Mouse (Mus musculus) liver, adult (tissue): ENCODE data around the gene Slc16a3.

ENCODE experiments used
- GATA4 ChIP-seq: IDR thresholded peaks from 2 replicates; pipeline ENCODE4 v1.6.1; 2014; ENCODE audit warnings: mild to moderate bottlenecking, low read length; ENCODE audit not compliant: insufficient replicate concordance

The Slc16a3 gene

DNA sequence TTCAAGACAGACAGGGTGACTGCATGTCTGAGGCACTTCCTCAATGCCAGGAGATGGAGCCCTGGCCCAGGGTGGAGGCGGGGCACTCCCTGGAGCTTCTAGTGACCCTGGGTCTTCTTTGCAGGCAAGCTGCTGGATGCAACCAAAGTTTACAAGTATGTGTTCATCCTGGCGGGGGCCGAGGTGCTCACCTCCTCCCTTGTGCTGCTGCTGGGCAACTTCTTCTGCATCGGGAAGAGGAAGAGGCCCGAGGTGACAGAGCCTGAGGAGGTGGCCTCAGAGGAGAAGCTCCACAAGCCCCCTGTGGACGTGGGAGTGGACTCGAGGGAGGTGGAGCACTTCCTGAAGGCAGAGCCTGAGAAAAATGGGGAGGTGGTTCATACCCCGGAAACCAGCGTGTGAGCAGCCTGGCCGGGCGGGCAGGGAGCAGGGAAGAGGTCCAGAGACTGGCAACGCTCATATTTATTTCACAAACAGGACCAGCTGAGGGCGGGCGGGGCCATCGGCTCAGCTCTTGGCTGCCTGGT lies 9.5 kb downstream of the Slc16a3 start:
- no peak for TF ChIP-seq GATA4

- TF ChIP-seq GATA4, result no peak
These were observed 10.8 kb downstream of the Slc16a3 start for GRCm38 (mm10) chr11:120959066-120959465.

GRCm38 (mm10) chr11:120959564-120959963 lies 11.3 kb downstream of the Slc16a3 start:
- TF ChIP-seq GATA4, result no peak

DNA sequence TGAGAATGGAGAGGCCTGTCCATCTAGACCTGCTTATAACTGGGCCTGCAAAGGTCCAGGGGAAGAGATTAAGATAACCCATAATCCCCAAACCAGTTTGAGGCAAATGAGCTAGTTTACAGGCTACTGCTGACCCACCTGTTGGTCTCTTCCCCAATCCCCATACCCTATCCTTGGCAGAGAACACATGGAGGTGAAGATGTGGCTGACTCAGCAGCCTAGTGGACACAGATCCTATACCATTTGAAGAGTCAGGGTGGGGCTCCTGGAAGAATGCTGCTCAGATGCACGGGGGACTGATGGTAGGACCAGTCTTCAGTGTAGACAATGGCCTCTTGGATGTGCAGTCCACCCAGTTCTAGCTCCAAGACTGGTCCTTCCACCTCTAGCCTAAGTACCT lies 12.0 kb downstream of the Slc16a3 start:
- no peak for TF ChIP-seq GATA4

GRCm38 (mm10) chr11:120961594-120961993 lies 13.3 kb downstream of the Slc16a3 start:
- no peak for TF ChIP-seq GATA4

GRCm38 (mm10) chr11:120962050-120962771 lies 13.9 kb downstream of the Slc16a3 start:
- no peak for TF ChIP-seq GATA4

DNA sequence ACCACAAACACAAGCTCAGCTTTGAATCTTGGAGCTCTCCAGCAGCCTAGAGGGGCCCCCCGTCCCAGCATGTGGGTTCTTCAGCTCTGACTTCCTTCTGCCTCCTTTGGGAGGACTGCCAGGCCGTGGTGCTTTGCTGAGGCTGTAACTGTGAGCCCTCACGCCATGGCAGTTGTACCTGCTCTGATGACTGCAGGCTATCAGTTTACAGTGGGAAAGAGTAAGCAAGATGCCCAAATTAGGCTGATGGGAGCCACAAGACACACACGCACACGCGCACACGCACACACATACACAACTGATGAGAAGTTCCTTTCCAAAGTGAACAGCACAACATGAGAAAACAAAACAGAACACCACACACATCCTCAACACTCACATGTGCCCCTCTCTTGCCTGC lies 14.6 kb downstream of the Slc16a3 start:
- no peak for TF ChIP-seq GATA4

DNA sequence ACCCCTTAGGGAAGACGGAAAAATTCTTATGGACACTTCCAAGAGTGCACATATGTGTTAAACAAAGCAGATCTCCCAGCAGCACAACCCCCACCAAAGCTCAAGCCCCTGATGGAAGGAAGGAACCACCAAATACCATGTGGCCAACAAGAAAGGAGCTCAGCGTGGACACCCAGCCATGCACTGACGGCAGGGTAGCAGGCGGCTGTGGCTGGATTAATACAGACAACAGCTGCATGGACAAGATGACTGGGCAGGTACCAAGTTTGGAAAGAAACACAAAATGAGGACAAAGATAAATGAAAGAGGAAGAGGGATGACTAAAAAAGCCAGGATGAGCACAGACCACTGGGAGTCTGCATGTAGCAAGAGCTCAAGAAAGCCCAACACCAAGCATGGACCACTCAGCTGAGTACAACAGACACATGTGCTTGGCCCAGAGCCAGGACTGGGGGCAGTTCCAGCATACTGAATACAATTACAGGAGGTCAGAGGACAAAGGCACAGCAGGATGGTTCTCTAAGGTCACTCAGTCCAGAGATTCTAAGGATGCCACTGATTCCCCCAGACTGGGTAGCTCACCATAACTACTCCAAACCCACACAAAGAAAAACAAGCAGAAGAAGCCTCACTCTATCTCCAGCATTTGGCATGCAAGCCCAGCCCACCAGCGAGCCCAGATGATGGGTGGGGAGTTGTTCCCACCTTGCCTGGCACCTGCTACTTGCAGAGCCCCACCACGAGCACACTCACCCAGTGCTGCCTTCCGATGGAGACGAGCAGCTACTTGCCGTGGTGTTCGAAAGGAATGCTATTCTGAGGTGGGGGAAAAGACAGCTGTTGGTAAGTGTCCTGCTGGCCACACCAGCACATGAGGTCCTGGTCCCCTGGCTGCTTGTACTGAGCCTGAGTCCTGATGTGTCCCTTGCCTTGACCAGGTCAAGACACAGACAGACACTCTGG lies 16.2 kb downstream of the Slc16a3 start:
- TF ChIP-seq GATA4, result no peak

DNA sequence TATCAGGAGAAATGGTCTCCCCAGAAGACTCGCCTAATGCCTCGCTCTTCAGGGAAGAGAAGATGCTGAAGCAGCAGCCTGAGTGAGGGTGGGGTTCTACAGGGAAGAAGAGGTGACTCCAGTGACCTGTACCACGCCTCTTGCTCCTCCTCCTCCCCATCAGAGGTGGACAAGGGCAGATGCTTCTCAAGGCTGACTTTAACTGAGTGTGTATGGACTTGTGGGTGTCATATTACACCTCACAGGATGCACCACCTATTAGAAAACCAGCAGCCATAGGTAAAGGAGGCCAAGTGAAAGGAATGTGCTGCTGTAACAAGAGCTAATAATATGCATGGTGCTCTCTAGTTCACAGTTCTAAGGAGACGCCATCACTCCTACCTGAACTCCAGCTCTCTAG lies 17.3 kb downstream of the Slc16a3 start:
- no peak for TF ChIP-seq GATA4

DNA sequence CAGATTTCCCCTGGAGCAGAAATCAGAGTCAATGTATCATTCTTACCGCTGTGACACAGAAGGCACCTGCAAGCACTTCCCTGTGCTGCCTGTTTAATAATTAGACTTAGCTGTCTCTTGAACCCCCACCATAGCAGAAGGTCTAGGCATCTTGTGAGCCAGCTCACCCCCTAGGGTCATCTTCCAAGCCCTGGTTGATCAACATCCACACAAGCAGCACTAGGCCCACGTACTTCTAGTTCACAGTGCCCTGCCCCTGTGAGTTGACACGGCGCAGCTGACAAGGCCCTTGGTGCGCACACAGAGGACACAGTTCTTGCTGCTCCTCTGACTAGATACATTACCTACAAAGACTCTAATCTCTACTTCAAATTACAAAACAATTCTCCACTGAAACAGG lies 21.5 kb downstream of the Slc16a3 start:
- TF ChIP-seq GATA4, result no peak

DNA sequence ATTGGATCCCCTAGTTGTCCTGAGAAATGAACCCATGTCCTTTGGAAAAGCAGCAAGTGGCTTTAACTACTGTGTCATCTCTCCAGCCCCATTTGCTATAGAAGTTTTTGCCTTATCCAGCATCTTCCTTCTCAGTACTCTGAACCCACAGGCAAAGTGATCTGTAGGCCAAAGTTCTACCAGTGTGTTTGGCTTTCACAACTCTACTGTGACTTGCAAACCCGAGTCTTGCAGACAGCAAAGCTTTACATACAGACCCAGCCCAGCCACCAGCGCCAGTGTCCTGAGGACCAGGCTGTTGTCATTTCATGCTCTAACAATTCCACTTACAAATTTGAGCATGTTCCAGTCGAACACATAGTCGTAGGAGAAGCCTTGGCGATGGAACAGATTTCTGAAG lies 23.0 kb downstream of the Slc16a3 start:
- no peak for TF ChIP-seq GATA4

DNA sequence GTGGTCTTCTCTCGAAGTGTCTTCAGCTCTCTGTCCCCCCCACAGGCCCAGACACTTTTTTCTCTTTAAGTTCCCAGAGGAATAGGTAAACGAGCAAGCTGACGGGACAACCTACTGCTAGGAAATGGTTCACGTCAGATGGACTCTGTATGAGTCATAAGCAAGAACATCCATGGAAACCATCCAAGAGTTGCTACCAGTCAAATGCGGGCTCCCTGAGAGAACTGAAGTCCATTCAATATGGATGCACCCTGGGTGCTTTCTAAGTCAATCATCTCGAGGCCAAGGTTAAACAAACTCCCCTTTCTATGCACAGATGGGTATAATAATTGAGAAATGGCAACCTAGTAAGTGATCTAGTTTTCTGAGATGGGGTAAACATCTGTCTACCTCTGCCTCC lies 25.0 kb downstream of the Slc16a3 start:
- TF ChIP-seq GATA4, result no peak

- TF ChIP-seq GATA4, result no peak
These were observed 31.6 kb downstream of the Slc16a3 start for GRCm38 (mm10) chr11:120979711-120980426.

DNA sequence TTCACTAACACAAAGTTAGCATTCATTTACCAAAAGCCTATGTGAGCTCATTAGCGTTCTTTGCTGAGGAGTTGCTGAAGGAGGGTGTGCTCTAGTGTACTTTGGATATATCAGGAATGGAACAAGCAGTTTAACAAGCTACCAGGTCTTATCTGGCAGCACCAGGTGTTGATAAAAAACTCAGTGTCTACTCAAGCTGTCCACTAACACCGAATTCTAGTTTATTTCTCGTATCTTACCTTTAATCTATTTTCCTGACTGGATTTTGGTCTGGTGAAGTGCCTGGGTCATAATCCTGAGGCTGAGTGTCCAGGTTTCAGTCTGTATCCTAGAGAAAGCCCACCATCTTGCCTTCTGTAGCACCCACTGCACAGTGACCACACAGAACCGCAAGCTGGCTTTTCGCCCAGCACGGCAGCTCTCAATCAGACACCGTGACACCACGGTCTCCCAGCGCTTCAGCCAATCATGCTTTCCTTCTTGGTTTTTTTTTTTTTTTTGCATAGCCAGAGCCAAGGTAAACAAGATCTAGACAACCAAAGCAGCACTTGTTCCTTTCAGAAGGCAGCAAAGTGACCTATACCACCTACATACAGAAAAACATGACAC lies 32.3 kb downstream of the Slc16a3 start:
- TF ChIP-seq GATA4, result no peak

DNA sequence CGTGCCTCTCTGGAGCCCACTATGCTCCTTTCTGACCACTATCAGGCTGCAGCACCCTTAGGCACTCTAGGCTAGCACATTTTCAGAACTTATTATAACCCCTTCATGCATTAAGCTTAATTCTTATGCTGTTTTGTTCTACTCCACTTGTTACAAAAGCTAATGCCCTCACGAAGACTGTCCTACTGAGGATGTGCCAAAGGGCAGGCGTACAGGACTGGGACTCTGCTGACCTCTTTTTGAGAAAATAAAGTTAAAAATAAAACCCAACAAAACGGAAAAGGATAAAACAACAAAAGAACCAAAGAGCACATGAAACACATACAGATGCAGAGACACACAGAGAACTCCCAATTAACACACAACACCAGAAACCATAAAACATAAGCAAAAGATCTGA lies 33.4 kb downstream of the Slc16a3 start:
- no peak for TF ChIP-seq GATA4
